Mouse (Mus musculus): Measurements from ENCODE around the gene C130050O18Rik. TPM values are rescaled to one million over a fixed set of nuclear protein-coding genes. Genes with fewer than 3 reads are reported as not detected.

The C130050O18Rik gene
- total and polyA plus RNA-seq, 3 experiments: 0.12 to 0.21 TPM; not detected in 1

- Histone ChIP-seq H3K27me3 (ENCODE audit: control insufficient read depth in 1 of 2, insufficient read depth in 2 of 2, low read length in 2 of 2) (no peaks in the 10 kb centered on the region), H3K9ac (ENCODE audit: control insufficient read depth, low read depth, low read length, poor library complexity, severe bottlenecking) (no peak overlapping the region; the same call in 1 of the 2 replicates), H3K4me1 (ENCODE audit: control insufficient read depth in 1 of 2, insufficient read depth in 2 of 2, low read length in 2 of 2) (peaks cover 0 to 5% of the 10 kb centered on the region in 2 experiments; a peak in 2 of 4 replicates), H3K36me3 (ENCODE audit: control insufficient read depth in 1 of 2, insufficient read depth in 2 of 2, low read length in 2 of 2) (no peaks in the 10 kb centered on the region), H3K27ac (ENCODE audit: control insufficient read depth, low read depth, low read length) (no peak overlapping the region), H3K9me3 (replicated peaks; ENCODE audit: insufficient read depth, low read length) (no peaks in the 10 kb centered on the region), H3K4me3 (ENCODE audit: control insufficient read depth in 1 of 2, insufficient read depth in 1 of 2, low read depth in 2 of 2, low read length in 2 of 2) (no peak overlapping the region), H3K79me2 (ENCODE audit: control insufficient read depth, insufficient read depth, low read length, poor library complexity) (peaks cover 2% of the 10 kb centered on the region; the same call in 1 of the 2 replicates)
- TF ChIP-seq CHD1 (IDR thresholded peaks at IDR 0.05; ENCODE audit: low read depth, low read length) (no peak), TCF12 (IDR thresholded peaks at IDR 0.05; ENCODE audit: low read depth, low read length) (no peak), UBTF (IDR thresholded peaks at IDR 0.05; ENCODE audit: borderline replicate concordance, insufficient read depth, low read depth, low read length) (no peak), MAFK (IDR thresholded peaks at IDR 0.05; ENCODE audit: borderline replicate concordance, low read depth, low read length) (0 out of 2 replicates have a peak, but pooled peaks have one; percentile 13), ELF1 (IDR thresholded peaks at IDR 0.05; ENCODE audit: low read depth, low read length) (no peak), NRF1 (IDR thresholded peaks at IDR 0.05; ENCODE audit: insufficient read depth, low read depth, low read length, poor library complexity, severe bottlenecking) (no peak), USF2 (IDR thresholded peaks at IDR 0.05; ENCODE audit: borderline replicate concordance in 1 of 2, insufficient read depth in 1 of 2, low read depth in 1 of 2, low read length in 2 of 2) (no peak), RCOR1 (IDR thresholded peaks at IDR 0.05; ENCODE audit: low read depth, low read length) (no peak)
- DNase-seq (ENCODE audit: low read depth, low spot score): no peak
These were observed 34.0 kb upstream of the C130050O18Rik start for GRCm38 (mm10) chr5:139371118-139371517.

DNA sequence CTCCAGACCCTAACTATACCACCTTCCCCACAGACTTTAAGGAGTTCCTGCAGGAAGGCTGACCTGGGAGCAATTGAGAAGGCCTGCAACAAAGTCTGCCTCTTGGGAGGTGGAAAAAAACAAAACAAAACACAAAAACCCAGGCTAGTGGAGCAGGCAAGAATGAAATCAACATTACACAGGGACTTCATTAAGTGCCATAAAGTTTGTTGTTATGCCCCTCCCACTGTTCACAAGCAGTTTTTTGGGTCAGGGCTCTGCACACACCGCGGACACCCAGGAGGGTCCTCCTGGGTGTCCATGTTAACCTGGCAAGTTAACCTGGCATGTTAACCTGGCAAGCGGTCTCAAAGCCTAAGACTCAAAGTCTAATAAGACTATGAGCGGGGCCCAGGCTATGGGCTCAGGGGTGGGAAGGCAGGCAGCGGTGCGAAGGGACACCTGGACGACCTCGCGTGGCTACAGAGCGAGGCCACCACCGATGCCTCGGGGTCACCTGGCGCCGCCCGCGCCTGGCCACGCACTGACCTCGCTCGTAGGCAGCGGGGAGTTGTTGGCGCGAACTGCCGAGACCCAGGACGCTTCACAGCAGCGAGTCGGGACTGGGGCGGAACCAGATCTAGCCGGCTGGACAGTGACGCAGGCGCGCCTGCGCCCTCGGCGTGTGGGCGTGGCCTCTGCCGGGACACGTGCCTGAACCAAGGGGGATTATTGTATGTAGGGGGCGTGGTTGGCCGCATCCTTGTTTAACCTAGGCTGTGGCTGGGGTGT lies 33.3 kb upstream of the C130050O18Rik start:
- no peaks in the 10 kb centered on the region for H3K36me3 ChIP-seq (ENCODE audit: control insufficient read depth in 1 of 2, insufficient read depth in 2 of 2, low read length in 2 of 2)
- no peak for TF ChIP-seq ETS1 (IDR thresholded peaks at IDR 0.05; ENCODE audit: low read depth, low read length)
- 0 out of 2 replicates have a peak, but pooled peaks have one; percentile 46 for TF ChIP-seq HCFC1 (IDR thresholded peaks at IDR 0.05; ENCODE audit: low read depth, low read length)
- TF ChIP-seq TAL1 (IDR thresholded peaks at IDR 0.05; ENCODE audit: low read length): no peak
- no peak for TF ChIP-seq MYB (IDR thresholded peaks at IDR 0.05; ENCODE audit: low read depth, low read length)
- peak; percentile 94 for TF ChIP-seq MAX (IDR thresholded peaks at IDR 0.05; ENCODE audit: low read length)
- TF ChIP-seq UBTF (IDR thresholded peaks at IDR 0.05; ENCODE audit: borderline replicate concordance, insufficient read depth, low read depth, low read length): no peak
- TF ChIP-seq GABPA (IDR thresholded peaks at IDR 0.05; ENCODE audit: low read depth, low read length): no peak
- TF ChIP-seq POLR2AphosphoS2 (IDR thresholded peaks at IDR 0.05; ENCODE audit: low read length): peak; percentile 62; the same call in 1 of the 2 replicates
- TF ChIP-seq SMC3 (IDR thresholded peaks at IDR 0.05; ENCODE audit: low read depth, low read length): no peak
- TF ChIP-seq ZKSCAN1 (IDR thresholded peaks at IDR 0.05; ENCODE audit: low read depth, low read length): no peak
- peak; percentile 75; the same call in 1 of the 2 replicates for TF ChIP-seq POLR2AphosphoS5 (IDR thresholded peaks at IDR 0.05; ENCODE audit: borderline replicate concordance, low read depth, low read length)
- TF ChIP-seq POLR2A (IDR thresholded peaks at IDR 0.05; ENCODE audit: control insufficient read depth in 1 of 2, insufficient read depth in 1 of 2, low read depth in 1 of 2, low read length in 2 of 2, poor library complexity in 1 of 2): peak; percentile 39 to 77; a peak in 3 of 4 replicates
- TF ChIP-seq ZNF384 (IDR thresholded peaks at IDR 0.05; ENCODE audit: low read depth, low read length): no peak
- peak; percentile 93 for TF ChIP-seq BHLHE40 (IDR thresholded peaks at IDR 0.05; ENCODE audit: borderline replicate concordance, low read depth, low read length)
- TF ChIP-seq USF1 (IDR thresholded peaks at IDR 0.05; ENCODE audit: low read depth, low read length): peak; percentile 93
- TF ChIP-seq ELF1 (IDR thresholded peaks at IDR 0.05; ENCODE audit: low read depth, low read length): no peak
- TF ChIP-seq MXI1 (IDR thresholded peaks at IDR 0.05; ENCODE audit: low read depth, low read length): peak; percentile 99
- no peak for TF ChIP-seq MEF2A (IDR thresholded peaks at IDR 0.05; ENCODE audit: extremely low read depth, insufficient replicate concordance, low read depth, low read length, poor library complexity, severe bottlenecking)
- no peak for TF ChIP-seq MAFK (IDR thresholded peaks at IDR 0.05; ENCODE audit: borderline replicate concordance, low read depth, low read length)
- TF ChIP-seq E2F4 (IDR thresholded peaks at IDR 0.05; ENCODE audit: borderline replicate concordance, low read depth, low read length): no peak
- no peak for TF ChIP-seq TCF12 (IDR thresholded peaks at IDR 0.05; ENCODE audit: low read depth, low read length)
- no peak for TF ChIP-seq ZC3H11A (IDR thresholded peaks at IDR 0.05; ENCODE audit: low read depth, low read length)
- peak in 1 of 2 experiments; percentile 58; a peak in 1 of 4 replicates for TF ChIP-seq USF2 (IDR thresholded peaks at IDR 0.05; ENCODE audit: borderline replicate concordance in 1 of 2, insufficient read depth in 1 of 2, low read depth in 1 of 2, low read length in 2 of 2)

More for the DNA sequence above, 33.3 kb upstream of the C130050O18Rik start:
- peak overlapping the region; percentile 79 for H3K9ac ChIP-seq (ENCODE audit: control insufficient read depth, low read depth, low read length, poor library complexity, severe bottlenecking)
- peak overlapping the region; percentile 76 for H3K4me3 ChIP-seq (ENCODE audit: control insufficient read depth in 1 of 2, insufficient read depth in 1 of 2, low read depth in 2 of 2, low read length in 2 of 2)
- H3K4me1 ChIP-seq (ENCODE audit: control insufficient read depth in 1 of 2, insufficient read depth in 2 of 2, low read length in 2 of 2): peaks cover 0 to 5% of the 10 kb centered on the region in 2 experiments; a peak in 2 of 4 replicates
- 0 out of 2 replicates have a peak overlapping the region, but pooled peaks have one; percentile 35 for H3K27ac ChIP-seq (ENCODE audit: control insufficient read depth, low read depth, low read length)
- peaks cover 2% of the 10 kb centered on the region; the same call in 1 of the 2 replicates for H3K79me2 ChIP-seq (ENCODE audit: control insufficient read depth, insufficient read depth, low read length, poor library complexity)
- no peaks in the 10 kb centered on the region for H3K9me3 ChIP-seq (replicated peaks; ENCODE audit: insufficient read depth, low read length)
- no peaks in the 10 kb centered on the region for H3K27me3 ChIP-seq (ENCODE audit: control insufficient read depth in 1 of 2, insufficient read depth in 2 of 2, low read length in 2 of 2)
- peak; percentile 91 for DNase-seq (ENCODE audit: low read depth, low spot score)
